Mouse (Mus musculus) neural tube, embryonic 14.5 days (tissue): ENCODE results near the gene Fam92b. TPM values are rescaled to one million over a fixed set of nuclear protein-coding genes. Genes with fewer than 3 reads are reported as not detected.

Source experiments
- ATAC-seq: fragments of 200-750 bp; cut with Nextera tagmentation; 2 replicates; pipeline ENCODE4 v1.8.0; 2017; ENCODE audit warnings: low read depth, mild to moderate bottlenecking, moderate TSS enrichment, moderate library complexity
- H3K27ac ChIP-seq: fragments of 300-500 bp; sonication (generic); 2 replicates; pipeline ENCODE4 v1.5.1; 2014; ENCODE audit warnings: low read depth, mild to moderate bottlenecking, control low read depth, low read length, moderate library complexity, mixed read lengths
- H3K27me3 ChIP-seq: fragments of 300-500 bp; sonication (generic); 2 replicates; pipeline ENCODE4 v1.6.1; 2014; ENCODE audit warnings: low read length; ENCODE audit not compliant: control insufficient read depth, insufficient read depth
- H3K36me3 ChIP-seq: fragments of 300-500 bp; sonication (generic); 2 replicates; pipeline ENCODE4 v1.6.1; 2014; ENCODE audit warnings: low read length, mixed read lengths; ENCODE audit not compliant: control insufficient read depth, insufficient read depth
- H3K4me1 ChIP-seq: fragments of 300-500 bp; sonication (generic); 2 replicates; pipeline ENCODE4 v1.6.1; 2014; ENCODE audit warnings: low read length; ENCODE audit not compliant: control insufficient read depth, insufficient read depth
- H3K4me2 ChIP-seq: fragments of 300-500 bp; sonication (generic); 2 replicates; pipeline ENCODE4 v1.6.1; 2014; ENCODE audit warnings: mild to moderate bottlenecking, low read depth, low read length, control low read depth
- H3K4me3 ChIP-seq: fragments of 300-500 bp; sonication (generic); 2 replicates; pipeline ENCODE4 v1.5.1; 2014; ENCODE audit warnings: low read depth, low read length, control low read depth, mixed read lengths
- H3K9ac ChIP-seq: fragments of 300-500 bp; sonication (generic); replicated peaks from 2 replicates; pipeline ENCODE4 v1.6.1; 2014; ENCODE audit warnings: low read depth, mild to moderate bottlenecking, control low read depth, low read length, mixed read lengths
- H3K9me3 ChIP-seq: fragments of 300-500 bp; sonication (generic); 2 replicates; pipeline ENCODE4 v1.6.1; 2016; ENCODE audit warnings: low read length; ENCODE audit not compliant: control insufficient read depth
- WGBS: fragments of 180-500 bp; shearing (Covaris S2); extraction: QIAGEN DNeasy Blood & Tissue Kit; methylation state at CpG from one replicate; pipeline ENCODE4 v1.1.7; 2014; 5-methylcytosine and 5-hydroxymethylcytosine counted together
- polyA plus RNA-seq: library from polyadenylated mRNA; unstranded; fragments of >200 nt; fragmentation: Nextera tagmentation; extraction: Ambion mirVana; gene quantifications from 2 replicates; pipeline ENCODE4 v1.2.1, GENCODE M21; 2014

Gene Fam92b
- polyA plus RNA-seq, 1 experiment from 2014 or later: 1.7 TPM

GRCm38 (mm10) chr8:120192118-120192517, 14.9 kb upstream of the Fam92b start:
- Histone ChIP-seq H3K27ac (no peak overlapping the region), H3K4me3 (no peak overlapping the region), H3K36me3 (no peaks in the 10 kb centered on the region), H3K9ac (no peak overlapping the region), H3K4me2 (no peak overlapping the region), H3K9me3 (no peaks in the 10 kb centered on the region), H3K4me1 (peaks cover 15% of the 10 kb centered on the region; the same call in 1 of the 2 replicates), H3K27me3 (no peaks in the 10 kb centered on the region)
- ATAC-seq: no peak
- WGBS: 98% methylated on average over 5 of the region's 5 CpGs

- no peaks in the 10 kb centered on the region for H3K27me3 ChIP-seq
- peaks cover 16% of the 10 kb centered on the region; the same call in 1 of the 2 replicates for H3K4me1 ChIP-seq
- no peaks in the 10 kb centered on the region for H3K9me3 ChIP-seq
- H3K36me3 ChIP-seq: no peaks in the 10 kb centered on the region
- no peak overlapping the region for H3K9ac ChIP-seq
- H3K27ac ChIP-seq: peak overlapping the region; percentile 80
- ATAC-seq: no peak
- H3K4me3 ChIP-seq: no peak overlapping the region
- WGBS: 67% methylated on average over 5 of the region's 5 CpGs
- no peak overlapping the region for H3K4me2 ChIP-seq
Observed at GRCm38 (mm10) chr8:120191633-120192032, 14.4 kb upstream of the Fam92b start.

- Histone ChIP-seq H3K27me3 (no peaks in the 10 kb centered on the region), H3K9ac (peak overlapping the region; percentile 22), H3K4me1 (peaks cover 22% of the 10 kb centered on the region), H3K27ac (peak overlapping the region; percentile 80), H3K9me3 (no peaks in the 10 kb centered on the region), H3K4me3 (no peak overlapping the region), H3K4me2 (peak overlapping the region; percentile 38), H3K36me3 (no peaks in the 10 kb centered on the region)
- ATAC-seq: peak; percentile 83
- 28% methylated on average over 19 of the region's 20 CpGs for WGBS
Observed at GRCm38 (mm10) chr8:120190810-120191413, 13.6 kb upstream of the Fam92b start.

- no peaks in the 10 kb centered on the region for H3K27me3 ChIP-seq
- no peaks in the 10 kb centered on the region for H3K9me3 ChIP-seq
- H3K4me1 ChIP-seq: peaks cover 29% of the 10 kb centered on the region
- no peak overlapping the region for H3K4me2 ChIP-seq
- no peak overlapping the region for H3K9ac ChIP-seq
- H3K36me3 ChIP-seq: no peaks in the 10 kb centered on the region
- ATAC-seq: no peak
- no peak overlapping the region for H3K4me3 ChIP-seq
- WGBS: 78% methylated on average over 17 of the region's 17 CpGs
- no peak overlapping the region; the same call in 1 of the 2 replicates for H3K27ac ChIP-seq
Observed at GRCm38 (mm10) chr8:120190107-120190809, 13.0 kb upstream of the Fam92b start.

- Histone ChIP-seq H3K4me1 (peaks cover 34% of the 10 kb centered on the region), H3K4me3 (no peak overlapping the region), H3K4me2 (no peak overlapping the region), H3K27ac (no peak overlapping the region), H3K9ac (no peak overlapping the region), H3K27me3 (no peaks in the 10 kb centered on the region), H3K36me3 (no peaks in the 10 kb centered on the region), H3K9me3 (no peaks in the 10 kb centered on the region)
- no peak for ATAC-seq
- WGBS: 85% methylated on average over 6 of the region's 6 CpGs
Observed at GRCm38 (mm10) chr8:120189440-120189839, 12.2 kb upstream of the Fam92b start.

DNA sequence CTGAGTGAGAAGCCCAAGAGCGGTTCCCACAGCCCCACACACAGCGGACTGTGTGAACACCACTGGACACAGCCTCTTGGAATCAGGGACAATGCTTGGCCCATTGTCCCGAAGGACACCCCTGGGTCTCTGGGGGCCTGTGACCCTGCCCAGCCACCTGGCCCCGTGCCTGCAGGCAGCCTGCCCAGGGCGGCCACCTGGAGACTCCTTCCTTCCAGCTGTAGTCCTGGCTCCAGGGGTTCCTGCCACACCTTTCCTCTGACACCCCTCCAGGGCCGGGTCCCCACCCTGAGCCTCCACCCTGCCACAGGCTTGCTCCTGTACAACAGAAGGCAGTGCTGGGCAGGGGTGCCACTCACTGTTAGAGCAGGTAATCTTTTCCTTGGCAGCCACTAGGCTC, 11.2 kb upstream of the Fam92b start:
- H3K4me2 ChIP-seq: no peak overlapping the region
- peaks cover 34% of the 10 kb centered on the region for H3K4me1 ChIP-seq
- no peak for ATAC-seq
- no peaks in the 10 kb centered on the region for H3K36me3 ChIP-seq
- no peaks in the 10 kb centered on the region for H3K9me3 ChIP-seq
- H3K9ac ChIP-seq: no peak overlapping the region
- H3K27ac ChIP-seq: no peak overlapping the region
- H3K4me3 ChIP-seq: no peak overlapping the region
- WGBS: 85% methylated on average over 6 of the region's 6 CpGs
- H3K27me3 ChIP-seq: no peaks in the 10 kb centered on the region

GRCm38 (mm10) chr8:120186454-120186853, 9.2 kb upstream of the Fam92b start:
- H3K4me3 ChIP-seq: no peak overlapping the region
- no peak for ATAC-seq
- no peak overlapping the region for H3K4me2 ChIP-seq
- no peak overlapping the region for H3K9ac ChIP-seq
- H3K27me3 ChIP-seq: no peaks in the 10 kb centered on the region
- 0 out of 2 replicates have a peak overlapping the region, but pooled peaks have one; percentile 3 for H3K27ac ChIP-seq
- no peaks in the 10 kb centered on the region for H3K9me3 ChIP-seq
- H3K4me1 ChIP-seq: peaks cover 32% of the 10 kb centered on the region
- 58% methylated on average over 8 of the region's 8 CpGs for WGBS
- no peaks in the 10 kb centered on the region for H3K36me3 ChIP-seq

GRCm38 (mm10) chr8:120184850-120185792, 7.9 kb upstream of the Fam92b start:
- H3K9me3 ChIP-seq: no peaks in the 10 kb centered on the region
- H3K36me3 ChIP-seq: no peaks in the 10 kb centered on the region
- peaks cover 20% of the 10 kb centered on the region for H3K4me1 ChIP-seq
- ATAC-seq: peak; percentile 63; the same call in 1 of the 2 replicates
- H3K27ac ChIP-seq: peak overlapping the region; percentile 81
- WGBS: 15% methylated on average over 17 of the region's 17 CpGs
- no peak overlapping the region for H3K4me3 ChIP-seq
- H3K27me3 ChIP-seq: no peaks in the 10 kb centered on the region
- peak overlapping the region; percentile 26 for H3K9ac ChIP-seq
- H3K4me2 ChIP-seq: peak overlapping the region; percentile 23; the same call in 1 of the 2 replicates
